Mouse (Mus musculus) lung, postnatal 25 days (tissue): ENCODE results near the gene Capn2.

Experiments used
- DNase-seq: peaks from one replicate; pipeline ENCODE4 v3.0.0; 2022; ENCODE audit warnings: low spot score

The Capn2 gene

DNA sequence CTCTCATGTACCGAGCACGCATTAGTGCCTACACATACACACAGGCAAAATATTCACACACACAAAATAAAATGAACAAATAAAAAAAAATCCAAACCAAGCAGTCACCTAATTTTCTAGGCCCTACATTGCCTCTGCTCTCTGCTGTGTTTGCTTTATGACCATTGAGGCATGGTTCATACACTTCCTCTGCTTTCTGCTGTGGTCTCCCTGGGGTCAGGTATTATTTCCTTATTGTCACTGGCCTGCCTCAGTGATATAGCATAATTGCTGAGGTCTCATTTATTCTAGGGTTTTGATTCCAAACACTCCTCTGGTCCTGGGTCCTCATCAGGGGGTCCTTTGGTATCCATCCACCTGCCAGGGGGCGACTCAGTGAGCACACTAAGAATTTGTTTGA lies 8.2 kb upstream of the Capn2 start:
- DNase-seq = no peak

- no peak for DNase-seq
Observed at GRCm38 (mm10) chr1:182523692-182524091, 6.3 kb upstream of the Capn2 start.

- DNase-seq = no peak
Observed at GRCm38 (mm10) chr1:182522961-182523360, 5.6 kb upstream of the Capn2 start.

GRCm38 (mm10) chr1:182520938-182521500 lies 3.6 kb upstream of the Capn2 start:
- no peak for DNase-seq

- DNase-seq = peak; percentile 74
Observed at GRCm38 (mm10) chr1:182520091-182520937, 2.9 kb upstream of the Capn2 start.

- DNase-seq = no peak
Observed at GRCm38 (mm10) chr1:182519341-182519740, 1.9 kb upstream of the Capn2 start.

- no peak for DNase-seq
Observed at GRCm38 (mm10) chr1:182518811-182519210, 1.4 kb upstream of the Capn2 start.

DNA sequence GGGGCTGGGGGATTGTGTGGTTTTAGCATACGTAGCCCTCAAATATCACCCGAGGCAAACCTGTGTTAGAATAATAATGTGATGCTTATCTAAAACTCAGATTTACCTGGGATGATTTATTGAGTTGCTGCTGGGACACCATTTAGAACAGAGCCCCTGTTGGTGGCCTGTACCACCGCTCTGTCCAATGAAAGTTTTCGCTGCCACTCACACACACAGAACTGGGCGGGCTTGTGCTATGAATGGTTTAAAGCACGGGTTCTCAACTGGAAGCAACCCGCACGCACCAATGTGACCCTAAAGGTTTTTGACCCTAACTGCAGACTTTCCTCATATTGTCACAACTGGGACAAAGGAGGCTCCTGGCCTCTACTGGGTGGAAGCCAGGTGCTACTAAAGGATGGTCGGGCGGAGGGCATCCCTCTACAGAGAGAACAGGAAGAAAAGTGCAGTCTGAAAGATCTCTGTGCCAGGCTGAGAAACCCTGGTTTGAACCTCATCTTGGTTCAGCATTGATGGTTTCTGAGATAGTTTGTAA lies 804 bp upstream of the Capn2 start:
- no peak for DNase-seq

DNA sequence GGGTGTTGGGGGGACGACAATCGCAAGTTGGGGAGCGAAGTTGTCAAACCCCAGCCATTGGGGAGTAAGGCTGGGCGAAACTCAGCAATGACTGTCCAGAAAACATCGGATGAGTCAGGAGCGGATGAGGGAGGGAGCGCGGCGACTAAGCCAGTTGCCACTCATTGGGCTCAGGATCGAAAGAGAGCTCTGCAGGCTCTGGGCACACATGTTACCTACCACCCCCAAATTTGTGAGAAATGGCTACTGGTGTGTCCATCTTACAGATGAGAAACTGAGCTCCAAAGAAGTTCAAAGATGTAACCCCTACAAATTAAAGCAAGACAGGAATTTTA lies 236 bp upstream of the Capn2 start:
- no peak for DNase-seq

GRCm38 (mm10) chr1:182514803-182515590 lies 2.4 kb downstream of the Capn2 start:
- DNase-seq = no peak

DNA sequence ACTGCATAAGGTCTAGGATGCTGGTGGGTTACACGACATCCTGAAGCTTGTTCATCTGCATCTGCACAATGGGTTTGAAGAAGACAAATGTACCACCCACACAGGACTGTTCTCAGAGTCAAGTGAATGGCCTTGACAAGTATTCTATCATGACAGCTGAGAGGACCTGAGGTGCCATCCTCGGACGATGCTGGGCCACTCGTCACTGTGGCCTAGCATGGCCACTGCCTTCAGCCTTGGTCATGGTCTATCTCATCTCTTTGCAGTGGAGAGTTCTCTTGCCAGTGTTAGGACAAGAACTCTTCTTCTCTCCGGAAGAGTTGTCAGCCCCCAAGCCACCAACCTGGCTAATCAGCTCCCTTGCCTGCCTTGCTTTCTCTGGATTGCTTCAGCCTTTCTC lies 3.7 kb downstream of the Capn2 start:
- no peak for DNase-seq

DNA sequence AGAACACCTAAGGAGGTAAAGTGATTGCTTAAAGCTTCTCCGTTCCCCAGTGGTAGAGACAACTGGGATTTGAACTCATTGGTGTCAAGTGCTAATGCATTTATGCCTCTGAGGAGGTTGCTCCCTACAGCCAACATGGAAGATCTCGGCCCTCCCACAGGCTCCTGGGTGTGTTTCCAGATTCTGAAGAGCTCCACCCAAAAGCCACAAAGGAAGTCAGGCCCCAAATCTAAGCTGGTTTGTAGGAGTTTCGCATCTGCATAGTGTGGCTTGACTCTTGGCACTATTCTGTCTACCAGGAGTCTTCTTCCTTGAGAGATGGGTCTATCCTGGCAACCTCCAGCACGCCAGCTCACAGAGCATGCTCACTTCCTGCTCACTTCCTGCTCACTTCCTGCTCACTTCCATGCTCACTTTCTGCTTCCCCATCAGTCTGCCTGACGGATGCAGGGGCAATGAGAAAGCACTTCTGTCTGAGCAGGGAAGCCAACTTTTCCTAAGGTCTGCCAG lies 4.5 kb downstream of the Capn2 start:
- DNase-seq = no peak

- DNase-seq = no peak
Observed at GRCm38 (mm10) chr1:182511778-182512177, 5.6 kb downstream of the Capn2 start.

- DNase-seq = no peak
Observed at GRCm38 (mm10) chr1:182511073-182511472, 6.3 kb downstream of the Capn2 start.

DNA sequence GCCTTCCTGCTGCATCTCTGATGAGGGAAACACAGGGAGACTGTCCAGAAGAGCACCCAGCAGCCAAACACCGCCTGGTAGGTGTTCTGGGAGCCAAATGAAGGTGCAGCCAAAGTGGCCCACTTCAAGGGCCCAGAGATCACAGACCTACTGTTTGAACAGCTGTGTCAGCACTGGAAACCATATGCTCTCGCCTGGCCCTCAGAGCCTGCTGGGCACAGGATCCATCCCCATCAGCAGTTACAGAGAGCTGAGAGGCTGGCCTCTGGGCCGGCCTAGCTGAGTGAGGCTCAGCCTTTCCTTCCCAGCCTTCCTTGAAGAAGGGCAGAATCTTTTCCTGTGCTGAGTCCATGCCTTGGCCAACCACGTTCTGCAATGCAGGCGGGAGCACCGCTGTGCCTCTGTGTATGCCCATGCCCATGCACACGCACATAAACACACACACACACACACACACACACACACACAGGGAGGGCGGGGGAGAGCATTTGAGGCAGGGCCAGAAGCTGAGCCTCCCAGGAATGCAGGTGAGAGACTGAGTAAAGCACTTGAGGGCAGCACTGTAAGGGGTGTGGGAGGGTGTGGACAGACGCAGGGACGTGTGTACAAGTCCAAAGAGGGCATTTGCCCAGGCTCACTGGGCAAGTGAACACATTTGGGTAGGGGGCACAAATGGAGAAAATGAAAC lies 8.2 kb downstream of the Capn2 start:
- peak; percentile 74 for DNase-seq

GRCm38 (mm10) chr1:182506229-182506986 lies 11.0 kb downstream of the Capn2 start:
- peak; percentile 85 for DNase-seq

GRCm38 (mm10) chr1:182505291-182505690 lies 12.1 kb downstream of the Capn2 start:
- DNase-seq = no peak

DNA sequence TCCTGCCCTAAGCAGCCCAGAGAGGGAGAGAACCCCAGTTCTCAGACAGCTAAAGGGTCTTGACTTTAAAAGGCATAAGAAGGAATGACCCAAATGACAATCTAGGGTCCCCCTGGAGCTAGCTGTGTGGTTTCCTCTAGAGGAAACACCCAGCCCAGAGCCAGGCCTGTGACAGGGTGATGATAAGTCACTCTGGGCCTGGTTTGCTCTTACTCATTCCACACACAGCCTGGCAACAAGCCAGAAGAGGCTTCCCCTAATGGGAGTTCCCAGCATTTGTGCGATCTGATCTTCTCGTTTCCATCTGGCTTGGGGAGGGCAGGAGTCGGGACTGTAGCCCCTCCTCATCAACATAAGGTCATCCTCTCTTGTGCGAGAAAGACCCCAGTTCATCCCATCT lies 13.2 kb downstream of the Capn2 start:
- peak; percentile 82 for DNase-seq

- DNase-seq = no peak
Observed at GRCm38 (mm10) chr1:182503206-182503900, 14.1 kb downstream of the Capn2 start.

DNA sequence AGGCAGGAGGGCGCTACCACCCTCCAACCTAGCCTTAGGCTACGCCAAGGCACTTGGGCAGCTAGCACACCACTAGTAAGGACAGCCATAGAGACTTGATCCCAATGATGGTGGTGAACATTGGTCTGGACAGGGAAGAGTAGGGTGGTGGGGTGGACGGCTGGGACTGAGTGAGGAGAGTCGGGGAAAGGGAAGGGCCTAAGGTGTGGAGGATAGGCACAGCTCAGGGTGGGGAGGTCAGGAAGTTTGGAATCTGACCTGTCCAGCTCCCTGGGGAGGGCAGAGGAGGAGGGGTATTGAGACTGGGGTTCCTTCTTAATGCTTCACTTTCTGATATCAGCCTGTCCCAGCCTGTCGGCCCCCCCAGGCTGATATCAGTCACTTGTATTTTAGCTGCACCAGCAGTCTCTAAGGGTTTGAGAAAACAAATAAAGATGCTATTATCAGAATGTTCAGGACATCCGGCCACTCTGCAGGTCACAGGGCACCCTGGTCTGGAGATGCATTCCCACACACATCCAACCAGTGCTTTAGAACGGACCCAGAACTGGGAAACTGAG lies 14.8 kb downstream of the Capn2 start:
- DNase-seq = no peak
